Mouse (Mus musculus) subcutaneous adipose tissue, adult 2 months (tissue): ENCODE results near the gene Olfr62. TPM values are rescaled to one million over a fixed set of nuclear protein-coding genes. Genes with fewer than 3 reads are reported as not detected.

Experiments used
- polyA plus RNA-seq: library from polyadenylated mRNA; depleted of rRNA; stranded (reverse); fragments of >200 nt; gene quantifications from 2 replicates; pipeline ENCODE4 v1.2.3, GENCODE M21; 2012; ENCODE audit warnings: low replicate concordance; rRNA removed

The Olfr62 gene
- not detected in 2 replicates for polyA plus RNA-seq

GRCm38 (mm10) chr4:118658652-118659051 is at the start of gene Olfr62:
Gene Olfr62 (plus strand): TSS chr4:118658952.

GRCm38 (mm10) chr4:118620279-118620966 is 38.3 kb upstream of the Olfr62 start, which contains the start of the genes Cfap57 and Ebna1bp2:
Gene Cfap57 (minus strand): TSS chr4:118620777.
Gene Ebna1bp2 (plus strand): TSS chr4:118620799.

GRCm38 (mm10) chr4:118692412-118692973 is 33.7 kb downstream of the Olfr62 start, which contains the start of gene Olfr1342:
Gene Olfr1342 (minus strand): TSS chr4:118692756.

GRCm38 (mm10) chr4:118703223-118703622 is 44.5 kb downstream of the Olfr62 start, which contains the start of gene Olfr1341:
Gene Olfr1341 (plus strand): TSS chr4:118703523.

Other genes starting within 250 kb of the Olfr62 start
- gene Szt2, start 249.7 kb upstream of the Olfr62 start, polyA plus RNA-seq: 16.5 and 34.0 TPM in 2 replicates
- 37.6 and 44.0 TPM in 2 replicates for gene Med8, start 249.6 kb upstream of the Olfr62 start, polyA plus RNA-seq
- 183 and 207 TPM in 2 replicates for gene Elovl1, start 230.9 kb upstream of the Olfr62 start, polyA plus RNA-seq
- 2.6 and 29.1 TPM in 2 replicates for gene Cdc20, start 221.6 kb upstream of the Olfr62 start, polyA plus RNA-seq
- 0.09 TPM in 1 of 2 replicates, not detected in the other for gene Mpl, start 201.4 kb upstream of the Olfr62 start, polyA plus RNA-seq
- 63.5 and 115 TPM in 2 replicates for gene Tie1, start 168.9 kb upstream of the Olfr62 start, polyA plus RNA-seq
- gene 2610528J11Rik, start 132.0 kb upstream of the Olfr62 start, polyA plus RNA-seq: 9.1 TPM in 1 of 2 replicates, not detected in the other
- gene Tmem125, start 114.9 kb upstream of the Olfr62 start, polyA plus RNA-seq: 0.92 and 9.3 TPM in 2 replicates
- 0.06 TPM in 1 of 2 replicates, not detected in the other for gene Cfap57, start 38.2 kb upstream of the Olfr62 start, polyA plus RNA-seq
- 18.4 and 38.8 TPM in 2 replicates for gene Ebna1bp2, start 38.2 kb upstream of the Olfr62 start, polyA plus RNA-seq
- gene Olfr1342, start 33.8 kb downstream of the Olfr62 start, polyA plus RNA-seq: not detected in 2 replicates
- gene Olfr1341, start 44.6 kb downstream of the Olfr62 start, polyA plus RNA-seq: not detected in 2 replicates
- gene Olfr1340, start 61.2 kb downstream of the Olfr62 start, polyA plus RNA-seq: not detected in 2 replicates
- not detected in 2 replicates for gene Olfr1339, start 73.2 kb downstream of the Olfr62 start, polyA plus RNA-seq
- not detected in 2 replicates for gene Olfr1338, start 99.8 kb downstream of the Olfr62 start, polyA plus RNA-seq
- gene Olfr1337, start 123.6 kb downstream of the Olfr62 start, polyA plus RNA-seq: not detected in 2 replicates
- gene Olfr1335, start 151.0 kb downstream of the Olfr62 start, polyA plus RNA-seq: not detected in 2 replicates
- gene Olfr1333, start 177.3 kb downstream of the Olfr62 start, polyA plus RNA-seq: not detected in 2 replicates
- gene Olfr1331, start 205.7 kb downstream of the Olfr62 start, polyA plus RNA-seq: not detected in 2 replicates
- not detected in 2 replicates for gene Olfr1330, start 229.6 kb downstream of the Olfr62 start, polyA plus RNA-seq